Mouse (Mus musculus) E14TG2a.4 (cell line): ENCODE data around the gene Fgd6.

Experiments
- CTCF ChIP-seq: conservative IDR thresholded peaks from 2 replicates; pipeline ENCODE4 v1.5.1; 2014; ENCODE audit warnings: low read length
- POU5F1 ChIP-seq: IDR thresholded peaks from 2 replicates; pipeline ENCODE4 v1.6.1; 2014; ENCODE audit warnings: low read length, borderline replicate concordance

GRCm38 (mm10) chr10:94037196-94037595 lies 1.4 kb downstream of the Fgd6 start:
- TF ChIP-seq CTCF (no peak), POU5F1 (no peak)
